Mouse (Mus musculus) lung, postnatal 0 days (tissue): ENCODE measurements around the gene Adamtsl3.

ENCODE experiments used
- CTCF ChIP-seq: IDR thresholded peaks from 2 replicates; pipeline ENCODE4 v1.5.1; 2016; ENCODE audit warnings: antibody characterized with exemption, mild to moderate bottlenecking
- EP300 ChIP-seq: IDR thresholded peaks from 2 replicates; pipeline ENCODE4 v1.6.1; 2016; ENCODE audit warnings: antibody characterized with exemption, mild to moderate bottlenecking, control low read depth

GRCm38 (mm10) chr7:82368047-82368446 is 32.6 kb downstream of the Adamtsl3 start:
- TF ChIP-seq CTCF (no peak), EP300 (no peak)
